Mouse (Mus musculus) kidney, embryonic 15.5 days (tissue): Measurements from ENCODE around the gene Kcnmb3. TPM values are rescaled to one million over a fixed set of nuclear protein-coding genes. Genes with fewer than 3 reads are reported as not detected.

Experiments
- ATAC-seq: fragments of 200-750 bp; cut with Nextera tagmentation; replicated peaks from 2 replicates; pipeline ENCODE4 v1.8.0; 2017; ENCODE audit warnings: moderate TSS enrichment; ENCODE audit not compliant: low FRiP score
- H3K27ac ChIP-seq: fragments of 300-500 bp; sonication (generic); 2 replicates; pipeline ENCODE4 v1.5.1; 2015; ENCODE audit warnings: mild to moderate bottlenecking, inconsistent platforms
- H3K27me3 ChIP-seq: fragments of 300-500 bp; sonication (generic); 2 replicates; pipeline ENCODE4 v1.6.1; 2015; ENCODE audit warnings: inconsistent platforms
- H3K36me3 ChIP-seq: fragments of 300-500 bp; sonication (generic); 2 replicates; pipeline ENCODE4 v1.6.1; 2015; ENCODE audit warnings: inconsistent platforms
- H3K4me1 ChIP-seq: fragments of 300-500 bp; sonication (generic); 2 replicates; pipeline ENCODE4 v1.6.1; 2015; ENCODE audit warnings: inconsistent platforms
- H3K4me2 ChIP-seq: fragments of 300-500 bp; sonication (generic); 2 replicates; pipeline ENCODE4 v1.6.1; 2015; ENCODE audit warnings: moderate library complexity, mild to moderate bottlenecking, inconsistent platforms
- H3K4me3 ChIP-seq: fragments of 300-500 bp; sonication (generic); replicated peaks from 2 replicates; pipeline ENCODE4 v1.5.1; 2015; ENCODE audit warnings: mild to moderate bottlenecking, inconsistent platforms
- H3K9ac ChIP-seq: fragments of 300-500 bp; sonication (generic); 2 replicates; pipeline ENCODE4 v1.6.1; 2015; ENCODE audit warnings: mild to moderate bottlenecking, inconsistent platforms
- H3K9me3 ChIP-seq: fragments of 300-500 bp; sonication (generic); replicated peaks from 2 replicates; pipeline ENCODE4 v1.6.1; 2016; ENCODE audit warnings: inconsistent platforms
- WGBS: fragments of 180-500 bp; shearing (Covaris S2); methylation state at CpG from one replicate; pipeline ENCODE4 v1.1.7; 2015; ENCODE audit warnings: mixed read lengths; 5-methylcytosine and 5-hydroxymethylcytosine counted together
- polyA plus RNA-seq: library from polyadenylated mRNA; unstranded; fragments of >200 nt; fragmentation: Nextera tagmentation; extraction: Ambion mirVana; gene quantifications from 2 replicates; pipeline ENCODE4 v1.2.1, GENCODE M21; 2015

The Kcnmb3 gene
- polyA plus RNA-seq, 1 experiment from 2014 or later = not detected

DNA sequence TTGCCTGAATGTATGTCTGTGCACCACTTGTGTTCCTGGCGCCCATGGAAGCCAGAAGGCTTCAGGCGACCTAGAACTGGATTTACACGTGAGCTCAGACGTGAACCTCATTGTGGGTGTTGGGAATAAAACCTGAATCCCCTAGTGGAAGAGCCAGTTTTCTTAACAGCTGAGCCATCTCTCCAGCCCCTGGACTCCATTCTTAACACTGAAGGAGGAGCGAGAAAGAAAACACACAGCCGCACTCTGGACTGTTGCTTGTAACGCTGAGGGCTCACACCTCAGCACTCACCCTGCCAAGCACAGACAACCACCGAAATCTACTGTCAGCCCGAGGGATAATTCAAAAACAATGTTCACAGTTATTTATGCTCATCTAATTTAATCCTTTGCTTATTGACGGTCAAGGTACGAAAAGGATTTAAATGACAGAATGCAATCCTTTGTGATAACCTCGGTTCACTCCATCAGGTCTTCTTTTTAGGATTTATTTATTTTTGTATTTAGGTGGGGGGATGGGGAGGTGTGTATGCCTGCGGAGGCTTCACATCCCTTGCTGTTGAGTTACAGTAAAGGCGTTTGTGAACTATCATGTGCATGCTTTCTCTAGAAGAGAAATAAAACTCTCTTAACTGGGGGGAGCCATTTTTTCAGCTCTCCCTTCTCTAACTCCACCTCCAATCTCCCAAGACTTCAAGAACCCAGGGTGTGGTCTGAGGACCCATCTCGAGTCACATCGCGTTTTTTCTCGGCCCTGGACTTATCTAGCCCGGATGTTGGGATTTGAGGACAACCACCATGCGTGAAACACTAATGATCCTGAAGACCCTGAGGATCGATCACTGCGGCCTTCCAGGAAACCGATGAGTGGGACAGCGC is 17.7 kb upstream of the Kcnmb3 start, which contains the start of gene Zfp639:
TSS of gene Zfp639 (plus strand) at position 764 of the 879 bp plus-strand sequence.
- 6% methylated on average over 24 of the region's 24 CpGs for WGBS
- no peak; the same call in 1 of the 2 replicates for ATAC-seq
- no peaks in the 10 kb centered on the region for H3K9me3 ChIP-seq
- H3K27ac ChIP-seq = peak within 1 kb of the TSS; percentile 89
- H3K4me1 ChIP-seq = peaks cover 29% of the 10 kb centered on the region
- H3K9ac ChIP-seq = peak within 1 kb of the TSS; percentile 94
- H3K27me3 ChIP-seq = no peaks in the 10 kb centered on the region
- peaks cover 6% of the 10 kb centered on the region for H3K36me3 ChIP-seq
- H3K4me2 ChIP-seq = peak within 1 kb of the TSS; percentile 74
- H3K4me3 ChIP-seq = peak within 1 kb of the TSS; percentile 94

DNA sequence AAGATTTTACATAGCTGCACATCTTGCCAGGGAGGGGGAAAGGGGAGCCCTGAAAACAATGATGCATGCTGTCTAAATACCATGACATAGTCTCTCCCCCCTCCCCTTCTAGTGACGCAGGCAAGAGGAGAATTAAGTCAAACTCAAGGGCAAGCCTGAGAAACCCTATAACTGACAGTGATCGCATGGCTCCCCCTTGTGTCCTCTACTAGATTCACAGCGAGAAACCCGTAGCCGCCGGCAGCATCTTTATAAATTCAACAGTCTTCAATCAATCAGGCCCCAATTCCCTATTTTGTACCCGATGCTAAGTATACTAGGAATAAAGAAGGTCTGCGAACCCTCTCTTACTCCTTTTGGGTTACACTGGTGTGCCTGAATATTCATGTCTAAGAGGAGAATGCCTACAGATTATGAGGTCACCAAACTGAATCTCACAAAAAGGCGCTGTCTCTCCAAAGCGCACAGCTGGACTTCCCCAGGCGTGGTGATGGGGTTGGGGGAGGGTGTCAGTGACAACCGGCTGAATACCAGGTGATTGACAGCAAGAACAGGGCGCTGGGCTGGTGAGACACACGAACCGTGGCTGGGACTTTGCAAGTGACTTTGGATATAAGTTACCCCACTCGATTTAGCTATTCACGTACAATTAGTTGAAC is 16.8 kb upstream of the Kcnmb3 start:
- Histone ChIP-seq H3K9ac (peak overlapping the region; percentile 9; the same call in 1 of the 2 replicates), H3K4me1 (peaks cover 29% of the 10 kb centered on the region), H3K36me3 (no peaks in the 10 kb centered on the region), H3K4me2 (peak overlapping the region; percentile 74), H3K4me3 (peak overlapping the region; percentile 94), H3K9me3 (no peaks in the 10 kb centered on the region), H3K27ac (no peak overlapping the region), H3K27me3 (no peaks in the 10 kb centered on the region)
- no peak for ATAC-seq
- 1% methylated on average over 17 of the region's 17 CpGs for WGBS

DNA sequence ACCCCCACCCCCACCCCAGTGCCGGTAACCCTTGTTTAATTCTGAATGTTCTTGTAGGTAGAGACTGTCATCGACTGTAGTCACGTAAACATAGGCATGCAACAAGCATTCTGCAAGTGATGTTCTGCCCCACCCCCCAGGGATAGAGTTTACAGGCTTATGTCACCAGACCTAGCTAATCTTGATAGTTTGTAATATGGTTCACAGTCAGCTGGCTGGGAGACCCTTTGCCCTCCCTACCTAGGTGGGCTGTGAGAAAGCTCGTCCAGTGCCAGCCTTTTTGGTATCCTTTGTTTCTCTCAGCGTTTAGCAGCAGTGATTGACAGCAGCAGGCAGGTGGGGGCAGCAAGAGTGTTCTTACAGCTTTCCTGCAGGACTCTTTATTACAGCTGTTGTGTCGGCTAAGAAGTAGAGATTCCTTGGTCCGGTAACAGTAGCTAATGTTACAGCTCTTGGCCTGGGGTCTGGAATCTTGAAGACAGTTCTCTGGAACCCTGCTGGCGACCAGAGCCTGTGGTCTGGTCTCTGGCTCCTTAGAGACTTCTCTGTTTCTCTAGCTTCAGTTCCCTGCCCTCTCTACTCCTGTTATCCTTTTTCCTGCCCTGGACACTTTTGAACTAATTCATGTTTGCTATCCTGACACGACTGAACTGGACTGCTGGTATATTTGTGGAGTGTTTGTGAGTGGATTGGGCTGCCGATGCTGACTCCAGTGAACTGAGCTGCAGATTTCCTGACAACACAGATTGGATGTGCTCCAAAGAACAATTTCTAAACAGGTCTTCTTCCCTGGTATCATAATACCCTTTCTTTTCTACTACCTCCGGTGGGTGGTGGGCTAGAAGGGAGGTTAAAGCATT is 14.6 kb upstream of the Kcnmb3 start:
- no peak overlapping the region for H3K27ac ChIP-seq
- 67% methylated on average over 11 of the region's 11 CpGs for WGBS
- no peak for ATAC-seq
- no peak overlapping the region for H3K4me3 ChIP-seq
- no peaks in the 10 kb centered on the region for H3K27me3 ChIP-seq
- no peak overlapping the region for H3K9ac ChIP-seq
- no peak overlapping the region for H3K4me2 ChIP-seq
- peaks cover 20% of the 10 kb centered on the region for H3K4me1 ChIP-seq
- no peaks in the 10 kb centered on the region for H3K36me3 ChIP-seq
- H3K9me3 ChIP-seq = no peaks in the 10 kb centered on the region

DNA sequence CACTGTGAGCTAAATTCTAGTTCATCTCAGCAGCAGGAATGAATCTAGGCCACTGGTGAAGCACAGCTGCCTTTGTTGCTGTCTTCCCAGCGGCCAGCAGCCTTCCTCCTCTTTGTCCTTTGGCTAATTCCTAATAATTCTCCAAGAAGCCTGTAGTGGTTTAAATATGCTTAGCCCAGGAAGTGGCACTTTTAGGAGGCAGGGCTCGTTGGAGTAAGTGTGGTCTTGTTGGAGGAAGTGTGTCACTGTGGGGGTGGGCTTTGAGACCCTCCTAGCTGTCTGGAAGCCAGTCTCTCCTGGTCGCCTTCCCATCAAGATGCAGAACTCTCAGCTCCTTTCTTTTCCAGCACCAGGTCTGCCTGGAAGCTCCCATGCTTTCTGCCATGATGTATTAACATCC is 13.8 kb upstream of the Kcnmb3 start:
- Histone ChIP-seq H3K9ac (no peak overlapping the region), H3K4me2 (no peak overlapping the region), H3K27me3 (no peaks in the 10 kb centered on the region), H3K9me3 (no peaks in the 10 kb centered on the region), H3K36me3 (no peaks in the 10 kb centered on the region), H3K4me3 (no peak overlapping the region), H3K4me1 (peaks cover 15% of the 10 kb centered on the region), H3K27ac (no peak overlapping the region)
- WGBS = 67% methylated on average over 3 of the region's 3 CpGs
- ATAC-seq = no peak

DNA sequence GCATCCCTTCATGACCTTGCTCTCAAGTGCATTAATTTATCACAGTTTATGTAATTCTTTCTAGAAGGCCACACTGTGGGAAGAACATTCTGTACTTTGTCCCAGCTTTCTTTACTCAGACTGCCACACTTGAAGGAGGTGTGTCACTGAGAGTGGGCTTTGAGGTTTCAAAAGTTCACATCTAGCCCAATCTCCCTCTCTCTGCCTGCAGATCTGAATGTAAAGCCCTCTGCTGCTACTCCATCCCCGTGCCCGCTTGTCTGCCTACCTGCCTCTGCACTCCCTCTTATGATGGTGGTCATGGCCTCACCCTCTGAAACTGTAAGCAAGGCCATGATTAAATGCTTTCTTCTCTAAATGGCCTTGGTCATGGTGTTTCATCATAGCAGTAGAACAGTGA is 8.3 kb upstream of the Kcnmb3 start:
- WGBS = 92% methylated on average over 2 of the region's 2 CpGs
- no peak overlapping the region for H3K9ac ChIP-seq
- no peak overlapping the region for H3K4me2 ChIP-seq
- no peak overlapping the region for H3K27ac ChIP-seq
- no peak overlapping the region for H3K4me3 ChIP-seq
- H3K9me3 ChIP-seq = no peaks in the 10 kb centered on the region
- no peaks in the 10 kb centered on the region for H3K36me3 ChIP-seq
- no peak for ATAC-seq
- no peaks in the 10 kb centered on the region for H3K4me1 ChIP-seq
- H3K27me3 ChIP-seq = no peaks in the 10 kb centered on the region

DNA sequence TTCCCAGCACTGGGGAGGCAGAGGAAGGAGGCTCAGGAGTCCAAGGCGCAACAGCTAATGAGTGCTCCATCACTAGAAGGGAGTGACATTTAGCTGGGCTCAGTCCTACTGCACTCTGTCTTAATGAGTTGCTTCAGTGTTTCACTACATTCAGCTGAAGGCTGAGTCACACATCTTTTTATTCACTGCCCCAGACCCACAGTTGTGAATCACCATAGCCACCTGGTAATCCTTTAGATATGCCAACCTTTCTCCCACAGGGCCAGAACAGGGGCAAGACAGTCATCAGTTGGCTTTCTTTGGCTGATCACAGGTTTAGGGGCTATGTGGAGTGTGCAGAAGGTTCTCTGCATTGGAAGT is 4.7 kb upstream of the Kcnmb3 start:
- H3K4me2 ChIP-seq = no peak overlapping the region
- no peak overlapping the region for H3K4me3 ChIP-seq
- 76% methylated on average over 1 of the region's 1 CpGs for WGBS
- H3K27ac ChIP-seq = no peak overlapping the region
- no peak overlapping the region for H3K9ac ChIP-seq
- H3K4me1 ChIP-seq = no peaks in the 10 kb centered on the region
- no peaks in the 10 kb centered on the region for H3K36me3 ChIP-seq
- no peak for ATAC-seq
- H3K27me3 ChIP-seq = no peaks in the 10 kb centered on the region
- no peaks in the 10 kb centered on the region for H3K9me3 ChIP-seq

DNA sequence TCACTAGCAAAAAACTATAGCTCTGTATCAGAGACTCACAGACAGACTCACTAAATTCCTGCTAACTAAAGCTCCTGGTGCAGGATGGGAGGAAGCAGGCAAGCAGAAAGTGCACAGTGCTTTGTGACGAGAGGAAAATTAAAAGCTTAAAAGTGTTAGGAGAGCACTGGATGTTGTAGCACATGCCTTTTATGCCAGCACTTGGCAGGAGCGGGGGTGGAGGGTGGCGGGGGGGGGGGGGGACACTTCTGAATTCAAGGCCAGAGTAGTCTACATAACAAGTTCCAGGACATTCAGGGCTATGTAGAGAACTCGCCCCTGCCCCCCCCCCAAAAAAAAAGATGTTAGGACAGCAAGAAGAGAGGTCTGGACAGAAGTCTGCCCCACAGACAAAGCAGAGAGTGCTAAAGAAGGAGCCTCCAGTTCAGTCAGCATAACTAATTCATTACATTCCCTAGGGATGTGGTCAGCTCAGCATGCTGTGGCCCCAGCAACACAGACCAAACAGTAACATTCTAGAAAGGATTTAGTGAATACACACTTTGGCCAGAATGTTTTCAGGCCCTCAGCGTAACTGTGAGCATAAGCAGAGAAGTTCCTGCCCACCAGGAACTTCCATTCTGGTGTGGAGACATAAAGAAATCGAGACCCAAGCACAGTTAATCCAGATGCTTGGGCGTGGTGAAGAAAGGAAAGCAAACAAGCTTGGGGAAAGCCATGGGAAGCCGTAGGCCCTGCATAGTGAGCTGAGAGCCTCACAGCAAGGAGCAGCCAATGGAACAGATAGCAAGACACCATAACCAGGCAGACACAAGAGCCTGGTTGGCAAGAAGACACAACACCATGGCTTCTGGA is 4.1 kb upstream of the Kcnmb3 start:
- no peak for ATAC-seq
- H3K9me3 ChIP-seq = no peaks in the 10 kb centered on the region
- 60% methylated on average over 8 of the region's 8 CpGs for WGBS
- no peak overlapping the region for H3K9ac ChIP-seq
- no peaks in the 10 kb centered on the region for H3K36me3 ChIP-seq
- H3K4me3 ChIP-seq = no peak overlapping the region
- H3K4me2 ChIP-seq = no peak overlapping the region
- no peaks in the 10 kb centered on the region for H3K27me3 ChIP-seq
- H3K27ac ChIP-seq = no peak overlapping the region
- H3K4me1 ChIP-seq = no peaks in the 10 kb centered on the region

DNA sequence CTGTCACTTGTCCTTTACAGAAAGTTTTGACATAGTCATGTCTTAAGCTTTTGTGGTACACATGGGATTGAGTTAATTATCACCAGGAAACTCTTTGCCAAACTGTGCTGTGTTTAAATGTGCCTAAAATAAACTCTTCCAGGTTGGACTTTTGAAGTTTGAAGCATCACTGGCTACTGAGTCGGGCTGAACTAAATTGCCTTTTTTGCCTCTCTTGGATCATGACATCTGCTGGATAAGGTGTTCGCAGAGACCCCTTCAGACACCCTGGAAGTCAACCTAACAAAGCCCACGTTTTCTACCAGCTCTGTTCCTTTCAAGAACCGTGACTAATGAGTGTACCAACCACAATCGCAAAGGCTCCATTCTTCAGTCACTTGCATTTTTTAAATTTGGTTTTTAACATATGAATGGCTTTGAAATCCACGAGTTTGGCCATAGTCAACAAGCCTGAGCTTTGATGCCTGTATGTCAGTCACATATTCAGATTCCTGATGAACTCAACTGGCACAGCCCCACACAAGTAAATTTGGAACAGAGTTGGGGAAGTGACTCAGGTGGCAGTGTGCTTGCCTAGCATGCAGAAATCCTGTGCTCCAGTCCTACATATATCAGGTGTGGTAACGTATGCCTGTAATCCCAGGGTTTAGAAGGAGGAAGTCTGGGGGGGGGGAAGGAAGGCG is 3.2 kb upstream of the Kcnmb3 start:
- Histone ChIP-seq H3K4me2 (no peak overlapping the region), H3K4me1 (no peaks in the 10 kb centered on the region), H3K4me3 (no peak overlapping the region), H3K9ac (no peak overlapping the region), H3K27me3 (no peaks in the 10 kb centered on the region), H3K9me3 (no peaks in the 10 kb centered on the region), H3K36me3 (no peaks in the 10 kb centered on the region), H3K27ac (no peak overlapping the region)
- 71% methylated on average over 8 of the region's 8 CpGs for WGBS
- no peak for ATAC-seq

DNA sequence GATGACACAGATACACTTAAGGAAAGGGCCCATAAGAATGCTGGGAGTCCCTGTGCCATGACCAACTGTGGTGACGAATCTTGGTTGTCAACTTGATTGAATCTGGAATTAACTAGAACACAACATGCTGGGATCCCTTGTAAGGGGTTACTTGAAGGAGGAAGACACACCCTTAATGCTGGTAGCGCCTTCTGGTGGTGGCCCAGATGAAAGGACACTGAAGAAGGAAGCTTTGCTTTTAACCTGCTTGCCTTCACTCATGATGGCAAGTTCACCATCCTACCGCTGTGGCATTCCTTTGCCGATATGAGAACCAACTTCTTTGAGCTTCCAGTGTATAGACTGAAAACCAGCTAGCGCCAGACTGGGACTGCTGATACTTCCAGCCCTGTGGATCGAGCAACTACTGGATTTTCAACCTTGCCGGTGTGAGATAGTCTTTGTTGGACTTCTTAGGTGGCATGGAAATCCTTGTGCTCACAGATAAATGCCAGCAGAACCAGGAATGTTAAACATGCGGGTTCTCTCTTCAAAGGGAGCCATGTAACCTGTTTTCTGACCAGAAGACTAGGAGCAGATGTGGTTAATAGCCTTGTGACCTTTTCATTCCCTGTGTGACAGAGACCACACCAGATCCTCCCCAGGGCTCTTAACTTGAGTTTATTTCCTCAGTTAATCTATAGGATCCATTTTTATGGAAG is 2.5 kb upstream of the Kcnmb3 start:
- Histone ChIP-seq H3K9me3 (no peaks in the 10 kb centered on the region), H3K36me3 (no peaks in the 10 kb centered on the region), H3K4me2 (no peak overlapping the region), H3K27me3 (no peaks in the 10 kb centered on the region), H3K4me1 (no peaks in the 10 kb centered on the region), H3K27ac (no peak overlapping the region), H3K9ac (no peak overlapping the region), H3K4me3 (no peak overlapping the region)
- no peak for ATAC-seq
- WGBS = 84% methylated on average over 8 of the region's 8 CpGs

DNA sequence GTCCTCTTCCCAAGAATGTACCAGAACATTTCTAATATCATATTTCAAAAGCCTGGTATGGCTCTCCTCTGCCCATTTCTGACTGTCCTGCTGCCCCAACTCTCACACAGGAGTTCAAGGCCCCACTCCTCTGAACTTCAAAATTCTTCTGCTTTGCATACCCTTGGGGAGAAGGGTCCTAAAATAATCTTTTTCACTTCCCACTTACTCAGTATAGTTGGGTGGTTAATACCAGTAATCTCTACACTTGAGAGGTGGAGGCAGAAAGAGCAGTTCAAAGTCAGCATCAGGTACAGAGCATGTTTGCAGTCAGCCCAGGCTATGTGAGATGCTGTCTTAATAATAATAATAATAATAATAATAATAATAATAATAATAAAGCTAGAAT is 1.1 kb downstream of the Kcnmb3 start:
- H3K4me3 ChIP-seq = no peak overlapping the region
- H3K4me2 ChIP-seq = no peak overlapping the region
- no peak for ATAC-seq
- H3K9me3 ChIP-seq = no peaks in the 10 kb centered on the region
- no peaks in the 10 kb centered on the region for H3K27me3 ChIP-seq
- H3K4me1 ChIP-seq = no peaks in the 10 kb centered on the region
- H3K36me3 ChIP-seq = no peaks in the 10 kb centered on the region
- no peak overlapping the region for H3K9ac ChIP-seq
- H3K27ac ChIP-seq = no peak overlapping the region
